Mouse (Mus musculus): ENCODE results near the gene Lypd5.

Lypd5 gene

GRCm38 (mm10) chr7:24348896-24349295 is at the start of gene Lypd5:
Lypd5 (plus strand) TSS chr7:24349196.
- DNase-seq = no peak

- DNase-seq = peak; percentile 73
These were observed 49.0 kb upstream of the Lypd5 start for GRCm38 (mm10) chr7:24299823-24300481.

GRCm38 (mm10) chr7:24300771-24301282 is 48.2 kb upstream of the Lypd5 start, which contains the start of gene Zfp61:
Zfp61 (minus strand) TSS chr7:24301232.
- no peak for DNase-seq

GRCm38 (mm10) chr7:24315726-24316566 is 33.0 kb upstream of the Lypd5 start:
- DNase-seq = peak; percentile 64

- DNase-seq = peak; percentile 96
These were observed 32.4 kb upstream of the Lypd5 start, which contains the start of gene Zfp94 for GRCm38 (mm10) chr7:24316567-24317092. Zfp94 (minus strand) TSS chr7:24316666.

GRCm38 (mm10) chr7:24318942-24319341 is 30.1 kb upstream of the Lypd5 start:
- no peak for DNase-seq

- DNase-seq = no peak
These were observed 26.4 kb upstream of the Lypd5 start for GRCm38 (mm10) chr7:24322593-24322992.

GRCm38 (mm10) chr7:24325197-24325596 is 23.8 kb upstream of the Lypd5 start:
- no peak for DNase-seq

GRCm38 (mm10) chr7:24325675-24326128 is 23.3 kb upstream of the Lypd5 start:
- no peak for DNase-seq

- no peak for DNase-seq
These were observed 22.5 kb upstream of the Lypd5 start for GRCm38 (mm10) chr7:24326273-24327135.

GRCm38 (mm10) chr7:24327281-24327975 is 21.6 kb upstream of the Lypd5 start:
- no peak for DNase-seq

- no peak for DNase-seq
These were observed 15.6 kb upstream of the Lypd5 start, which contains the start of gene Tescl for GRCm38 (mm10) chr7:24333304-24333986. Tescl (minus strand) TSS chr7:24333936.

GRCm38 (mm10) chr7:24335699-24336309 is 13.2 kb upstream of the Lypd5 start:
- DNase-seq = no peak

- DNase-seq = no peak
These were observed 10.8 kb upstream of the Lypd5 start for GRCm38 (mm10) chr7:24338241-24338640.

- no peak for DNase-seq
These were observed 5.2 kb upstream of the Lypd5 start for GRCm38 (mm10) chr7:24343701-24344272.

GRCm38 (mm10) chr7:24346444-24346843 is 2.6 kb upstream of the Lypd5 start:
- no peak for DNase-seq

- no peak for DNase-seq
These were observed 6.7 kb downstream of the Lypd5 start for GRCm38 (mm10) chr7:24355646-24356045.

GRCm38 (mm10) chr7:24356081-24356480 is 7.1 kb downstream of the Lypd5 start:
- DNase-seq = no peak

GRCm38 (mm10) chr7:24357899-24358298 is 8.9 kb downstream of the Lypd5 start:
- DNase-seq = no peak

- no peak for DNase-seq
These were observed 10.3 kb downstream of the Lypd5 start for GRCm38 (mm10) chr7:24359269-24359668.
